Mouse (Mus musculus): ENCODE measurements around the gene Zfp541. TPM values are rescaled to one million over a fixed set of nuclear protein-coding genes. Genes with fewer than 3 reads are reported as not detected.

Zfp541 gene
- polyA plus RNA-seq, 1 experiment from 2014 or later, result 0.04 TPM

DNA sequence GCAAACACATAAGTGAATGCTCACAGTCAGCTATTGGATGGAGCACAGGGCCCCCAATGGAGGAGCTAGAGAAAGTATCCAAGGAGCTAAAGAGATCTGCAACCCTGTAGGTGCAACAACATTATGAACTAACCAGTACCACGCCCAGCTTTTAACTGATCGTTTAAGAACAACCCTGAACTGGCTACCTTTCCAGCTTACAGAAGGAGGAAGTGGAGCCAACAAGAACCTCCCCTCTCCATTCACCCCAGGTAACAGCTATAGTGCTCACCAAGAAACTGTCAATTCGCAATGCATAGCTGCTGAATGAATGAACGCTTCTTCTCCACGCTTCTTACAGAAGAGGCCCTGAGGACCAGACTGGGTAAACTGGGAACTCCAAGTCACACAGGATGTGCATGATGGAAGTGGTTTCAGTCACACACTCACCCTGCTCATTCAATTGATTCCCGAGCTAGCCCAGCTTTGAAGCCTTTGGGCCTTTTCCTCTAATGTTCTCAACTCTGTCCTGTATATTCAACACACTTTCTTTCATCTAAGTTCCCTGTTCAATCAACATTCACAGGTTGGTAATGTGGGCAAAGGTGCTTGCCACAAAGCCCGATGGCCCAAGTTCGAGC, 36.9 kb upstream of the Zfp541 start:
- H3K4me1 ChIP-seq (ENCODE audit: control insufficient read depth, insufficient read depth, low read length), result no peaks in the 10 kb centered on the region
- 88% methylated on average over 8 of the region's 8 CpGs for whole genome bisulfite sequencing
- no peaks in the 10 kb centered on the region for H3K27me3 ChIP-seq (ENCODE audit: control insufficient read depth, insufficient read depth, low read length)
- H3K27ac ChIP-seq (ENCODE audit: low read depth, low read length), result no peak overlapping the region
- no peak overlapping the region for H3K4me3 ChIP-seq (ENCODE audit: low read length)
- H3K9ac ChIP-seq (ENCODE audit: low read depth, low read length), result no peak overlapping the region
- ATAC-seq (ENCODE audit: low FRiP score, low TSS enrichment), result no peak
- no peaks in the 10 kb centered on the region for H3K9me3 ChIP-seq (ENCODE audit: control insufficient read depth, low read length)
- no peaks in the 10 kb centered on the region; the same call in 1 of the 2 replicates for H3K36me3 ChIP-seq (ENCODE audit: control insufficient read depth, insufficient read depth, low read length)
- no peak overlapping the region for H3K4me2 ChIP-seq (replicated peaks; ENCODE audit: low read depth, low read length)

DNA sequence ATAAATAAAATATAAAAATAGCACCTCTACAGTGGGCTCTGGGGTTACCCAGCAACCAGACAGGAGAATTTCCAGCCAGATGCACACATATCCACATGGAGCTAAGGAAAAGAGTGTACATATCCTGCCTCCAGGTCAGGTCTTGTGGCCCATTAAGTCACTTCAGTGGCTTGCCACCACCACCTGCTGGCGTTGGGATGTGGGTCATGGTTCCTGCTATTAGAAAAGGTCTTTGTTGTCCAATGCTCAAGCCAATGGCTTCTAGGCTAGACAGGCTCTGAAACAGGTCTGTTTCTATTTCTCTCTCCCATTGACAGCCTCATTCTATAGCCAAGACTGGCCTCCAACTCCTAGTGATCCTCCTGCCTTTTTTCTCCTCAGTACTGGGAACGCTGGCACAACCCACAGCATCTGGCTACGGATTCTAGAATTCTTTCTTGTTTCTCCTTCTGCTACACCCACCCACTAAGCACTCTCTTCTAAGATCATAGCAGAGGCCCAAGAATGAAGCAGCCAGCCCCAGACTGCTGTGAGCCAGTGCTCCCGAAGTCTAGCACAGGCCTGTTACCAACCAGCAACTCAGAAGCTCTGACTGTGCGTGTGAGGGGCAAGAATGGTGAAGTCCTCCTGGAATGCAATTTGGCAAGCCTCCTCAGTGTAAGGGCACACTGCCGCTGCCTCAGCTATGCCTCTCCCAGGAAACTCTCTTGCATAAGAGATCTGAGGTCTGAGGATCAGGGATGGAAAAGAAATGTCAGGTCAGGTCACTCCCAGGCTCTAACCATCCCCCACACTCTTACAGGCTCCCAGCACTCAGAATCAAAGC, 33.3 kb upstream of the Zfp541 start:
- Histone ChIP-seq H3K4me3 (ENCODE audit: low read length) (no peak overlapping the region), H3K4me2 (replicated peaks; ENCODE audit: low read depth, low read length) (no peak overlapping the region), H3K27me3 (ENCODE audit: control insufficient read depth, insufficient read depth, low read length) (no peaks in the 10 kb centered on the region), H3K4me1 (ENCODE audit: control insufficient read depth, insufficient read depth, low read length) (no peaks in the 10 kb centered on the region), H3K36me3 (ENCODE audit: control insufficient read depth, insufficient read depth, low read length) (no peaks in the 10 kb centered on the region; the same call in 1 of the 2 replicates), H3K9ac (ENCODE audit: low read depth, low read length) (no peak overlapping the region), H3K27ac (ENCODE audit: low read depth, low read length) (no peak overlapping the region), H3K9me3 (ENCODE audit: control insufficient read depth, low read length) (no peaks in the 10 kb centered on the region)
- ATAC-seq (ENCODE audit: low FRiP score, low TSS enrichment), result no peak
- whole genome bisulfite sequencing, result 86% methylated on average over 6 of the region's 6 CpGs

DNA sequence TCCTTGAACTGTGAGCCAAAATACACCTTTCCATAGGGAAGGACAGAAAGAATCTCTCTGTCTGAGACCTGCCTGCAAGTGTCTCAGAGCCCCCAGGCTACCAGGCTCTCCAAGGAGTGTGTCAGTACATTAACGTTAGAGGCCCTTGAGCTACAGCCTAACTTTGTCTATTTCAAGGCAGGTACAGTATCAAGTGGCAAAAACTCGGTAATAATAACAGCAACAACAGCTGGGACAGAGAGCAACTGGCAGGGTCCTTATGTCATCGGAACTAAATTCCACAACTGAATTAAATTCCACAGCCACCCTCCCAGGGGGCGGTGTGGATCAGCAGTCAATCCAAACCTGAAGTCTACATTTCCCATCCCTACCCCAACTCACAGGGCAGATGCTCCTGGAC, 30.5 kb upstream of the Zfp541 start:
- Histone ChIP-seq H3K27ac (ENCODE audit: low read depth, low read length) (no peak overlapping the region), H3K4me2 (replicated peaks; ENCODE audit: low read depth, low read length) (no peak overlapping the region), H3K27me3 (ENCODE audit: control insufficient read depth, insufficient read depth, low read length) (no peaks in the 10 kb centered on the region), H3K9ac (ENCODE audit: low read depth, low read length) (no peak overlapping the region), H3K4me1 (ENCODE audit: control insufficient read depth, insufficient read depth, low read length) (no peaks in the 10 kb centered on the region), H3K9me3 (ENCODE audit: control insufficient read depth, low read length) (no peaks in the 10 kb centered on the region), H3K36me3 (ENCODE audit: control insufficient read depth, insufficient read depth, low read length) (no peaks in the 10 kb centered on the region; the same call in 1 of the 2 replicates), H3K4me3 (ENCODE audit: low read length) (no peak overlapping the region)
- no peak for ATAC-seq (ENCODE audit: low FRiP score, low TSS enrichment)
- WGBS, result 94% methylated on average over 4 of the region's 4 CpGs

DNA sequence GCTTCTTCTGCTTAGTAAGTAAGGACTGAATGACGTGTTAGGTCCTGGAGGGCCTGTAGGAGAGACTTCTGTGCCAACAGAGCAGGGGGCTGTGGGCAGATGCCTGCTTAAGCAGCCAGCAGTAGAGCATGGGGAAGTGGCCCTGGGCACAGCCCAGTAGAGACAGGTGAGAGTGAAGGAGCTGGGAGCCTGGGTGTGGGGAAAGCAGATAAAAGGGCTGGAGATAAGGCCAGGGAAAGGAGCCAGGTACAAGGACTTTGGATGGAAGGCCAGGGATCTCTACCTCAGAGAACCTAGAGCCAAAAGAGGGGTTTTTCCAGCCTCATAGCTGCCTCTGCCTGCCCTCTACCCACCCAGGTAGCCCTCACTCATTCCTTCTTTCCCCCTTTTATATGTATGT, 28.6 kb upstream of the Zfp541 start:
- no peaks in the 10 kb centered on the region for H3K4me1 ChIP-seq (ENCODE audit: control insufficient read depth, insufficient read depth, low read length)
- ATAC-seq (ENCODE audit: low FRiP score, low TSS enrichment), result no peak
- no peaks in the 10 kb centered on the region for H3K27me3 ChIP-seq (ENCODE audit: control insufficient read depth, insufficient read depth, low read length)
- no peaks in the 10 kb centered on the region for H3K36me3 ChIP-seq (ENCODE audit: control insufficient read depth, insufficient read depth, low read length)
- no peak overlapping the region for H3K27ac ChIP-seq (ENCODE audit: low read depth, low read length)
- H3K9me3 ChIP-seq (ENCODE audit: control insufficient read depth, low read length), result no peaks in the 10 kb centered on the region
- no peak overlapping the region for H3K4me3 ChIP-seq (ENCODE audit: low read length)
- 93% methylated on average over 1 of the region's 1 CpGs for whole genome bisulfite sequencing
- no peak overlapping the region for H3K4me2 ChIP-seq (replicated peaks; ENCODE audit: low read depth, low read length)
- no peak overlapping the region for H3K9ac ChIP-seq (ENCODE audit: low read depth, low read length)

DNA sequence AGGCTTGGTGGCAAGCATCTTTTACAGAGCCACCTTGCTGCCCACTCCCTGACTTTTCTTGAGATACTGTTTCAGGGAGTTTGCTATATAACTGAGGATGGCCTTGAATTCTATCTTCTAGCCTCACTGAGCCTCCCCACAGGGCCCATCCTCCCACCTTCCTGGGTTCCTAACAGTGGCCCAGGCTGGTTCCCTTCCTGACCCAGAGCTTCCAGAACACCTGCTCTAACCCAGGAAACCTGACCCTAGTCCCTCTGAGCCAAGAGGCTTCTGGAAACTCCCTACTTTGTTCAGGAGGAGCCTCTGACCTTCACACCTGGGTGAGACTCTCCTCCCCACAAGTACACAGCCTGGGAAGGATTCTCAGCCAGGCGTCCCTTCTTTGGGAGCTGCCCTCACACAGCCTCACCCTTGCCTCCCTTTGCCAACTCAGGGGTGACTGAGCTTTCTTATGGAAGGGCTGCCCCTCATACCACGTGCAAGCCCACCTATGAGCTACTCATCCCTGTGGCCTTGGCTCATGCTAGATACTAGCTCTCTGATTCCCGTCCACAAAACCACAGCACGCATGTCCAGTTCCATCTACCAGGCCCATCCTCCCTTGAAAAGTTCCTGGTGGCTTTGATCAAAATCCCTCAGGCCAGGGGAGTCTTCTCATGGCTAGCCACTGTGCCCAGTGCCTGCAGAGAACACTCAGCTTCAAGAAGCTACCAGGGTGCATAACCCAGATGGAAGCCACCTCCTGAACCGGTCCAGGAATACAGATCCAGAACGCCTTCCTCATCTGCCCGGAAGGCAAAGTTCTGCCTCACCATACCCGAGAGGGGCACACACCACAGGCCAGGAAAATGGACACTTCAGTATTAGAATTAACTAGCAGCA, 27.8 kb upstream of the Zfp541 start:
- Histone ChIP-seq H3K27me3 (ENCODE audit: control insufficient read depth, insufficient read depth, low read length) (no peaks in the 10 kb centered on the region), H3K27ac (ENCODE audit: low read depth, low read length) (peak overlapping the region; percentile 24; the same call in 1 of the 2 replicates), H3K4me3 (ENCODE audit: low read length) (no peak overlapping the region), H3K4me1 (ENCODE audit: control insufficient read depth, insufficient read depth, low read length) (no peaks in the 10 kb centered on the region), H3K4me2 (replicated peaks; ENCODE audit: low read depth, low read length) (no peak overlapping the region), H3K36me3 (ENCODE audit: control insufficient read depth, insufficient read depth, low read length) (no peaks in the 10 kb centered on the region), H3K9me3 (ENCODE audit: control insufficient read depth, low read length) (no peaks in the 10 kb centered on the region), H3K9ac (ENCODE audit: low read depth, low read length) (no peak overlapping the region)
- ATAC-seq (ENCODE audit: low FRiP score, low TSS enrichment), result peak; percentile 80
- WGBS, result 72% methylated on average over 8 of the region's 8 CpGs

DNA sequence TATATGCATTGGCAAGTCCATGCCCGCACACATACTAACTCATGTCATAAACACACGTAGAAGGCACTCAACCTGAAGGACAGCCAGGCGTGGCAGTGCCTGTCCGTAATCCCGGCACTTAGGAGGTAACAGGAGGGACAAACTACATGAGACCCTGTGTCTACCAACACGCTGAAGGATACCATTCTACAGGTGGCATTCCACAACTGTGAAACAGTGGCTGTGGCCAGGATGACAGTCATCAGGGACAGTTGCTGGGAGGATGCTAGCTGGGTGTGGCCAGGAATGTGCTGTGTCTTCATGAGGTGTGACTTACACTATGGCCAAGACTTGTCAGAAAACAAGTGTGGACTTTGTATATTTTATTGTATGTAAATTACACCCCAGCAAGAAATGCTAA, 24.6 kb upstream of the Zfp541 start:
- WGBS, result 89% methylated on average over 6 of the region's 6 CpGs
- no peak overlapping the region for H3K27ac ChIP-seq (ENCODE audit: low read depth, low read length)

DNA sequence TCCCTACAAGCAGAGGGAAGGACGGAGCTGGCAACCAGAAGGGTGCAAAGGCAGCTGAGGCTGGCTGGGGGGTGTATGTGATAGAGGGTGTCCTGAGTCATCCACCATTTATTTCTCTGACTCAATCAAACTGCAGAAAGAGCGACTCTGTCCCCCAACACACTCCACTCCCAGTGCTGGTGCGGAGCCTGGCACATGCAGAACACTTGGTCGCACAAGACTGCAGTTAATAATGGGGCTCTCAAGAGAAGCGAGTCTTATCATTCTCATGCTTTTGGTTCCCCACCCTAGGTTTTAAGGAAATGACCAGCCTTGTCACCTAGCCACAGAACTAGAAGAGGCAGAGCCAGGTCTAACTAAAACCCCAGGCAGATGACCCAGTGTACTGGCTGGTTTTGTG, 22.3 kb upstream of the Zfp541 start:
- Histone ChIP-seq H3K4me2 (replicated peaks; ENCODE audit: low read depth, low read length) (no peak overlapping the region), H3K36me3 (ENCODE audit: control insufficient read depth, insufficient read depth, low read length) (peaks cover 4% of the 10 kb centered on the region; the same call in 1 of the 2 replicates), H3K9me3 (ENCODE audit: control insufficient read depth, low read length) (no peaks in the 10 kb centered on the region), H3K4me3 (ENCODE audit: low read length) (no peak overlapping the region), H3K9ac (ENCODE audit: low read depth, low read length) (no peak overlapping the region), H3K27me3 (ENCODE audit: control insufficient read depth, insufficient read depth, low read length) (no peaks in the 10 kb centered on the region), H3K27ac (ENCODE audit: low read depth, low read length) (no peak overlapping the region), H3K4me1 (ENCODE audit: control insufficient read depth, insufficient read depth, low read length) (peaks cover 6% of the 10 kb centered on the region; the same call in 1 of the 2 replicates)
- 89% methylated on average over 5 of the region's 5 CpGs for WGBS
- no peak for ATAC-seq (ENCODE audit: low FRiP score, low TSS enrichment)

More for the DNA sequence above, 24.6 kb upstream of the Zfp541 start:
- Histone ChIP-seq H3K9ac (ENCODE audit: low read depth, low read length) (no peak overlapping the region), H3K36me3 (ENCODE audit: control insufficient read depth, insufficient read depth, low read length) (no peaks in the 10 kb centered on the region), H3K4me1 (ENCODE audit: control insufficient read depth, insufficient read depth, low read length) (no peaks in the 10 kb centered on the region), H3K9me3 (ENCODE audit: control insufficient read depth, low read length) (no peaks in the 10 kb centered on the region), H3K27me3 (ENCODE audit: control insufficient read depth, insufficient read depth, low read length) (no peaks in the 10 kb centered on the region), H3K4me3 (ENCODE audit: low read length) (no peak overlapping the region), H3K4me2 (replicated peaks; ENCODE audit: low read depth, low read length) (no peak overlapping the region)
- ATAC-seq (ENCODE audit: low FRiP score, low TSS enrichment), result no peak

DNA sequence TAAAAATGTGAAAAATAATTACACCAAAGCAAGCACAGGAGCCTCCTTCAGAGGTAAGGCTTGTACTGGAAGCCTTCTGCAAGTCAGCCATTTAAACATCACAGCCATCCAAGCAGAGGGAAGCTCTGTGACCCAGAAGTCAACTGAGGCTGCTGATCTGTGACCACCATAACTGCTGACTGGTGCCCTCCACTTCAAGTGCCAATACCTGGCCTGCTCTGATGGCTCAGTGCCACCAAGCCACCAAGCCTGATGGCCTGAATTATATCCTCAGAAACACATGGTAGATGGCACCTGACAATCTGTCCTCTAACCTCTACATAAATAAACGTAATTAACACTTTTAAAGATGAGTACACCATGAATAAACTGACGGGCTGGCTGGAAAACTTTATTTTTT, 20.4 kb upstream of the Zfp541 start:
- H3K9ac ChIP-seq (ENCODE audit: low read depth, low read length), result no peak overlapping the region
- no peak for ATAC-seq (ENCODE audit: low FRiP score, low TSS enrichment)
- WGBS, result 77% methylated on average over 2 of the region's 2 CpGs
- H3K4me1 ChIP-seq (ENCODE audit: control insufficient read depth, insufficient read depth, low read length), result peaks cover 24% of the 10 kb centered on the region
- no peak overlapping the region for H3K27ac ChIP-seq (ENCODE audit: low read depth, low read length)
- no peaks in the 10 kb centered on the region for H3K9me3 ChIP-seq (ENCODE audit: control insufficient read depth, low read length)
- peaks cover 4% of the 10 kb centered on the region; the same call in 1 of the 2 replicates for H3K36me3 ChIP-seq (ENCODE audit: control insufficient read depth, insufficient read depth, low read length)
- no peak overlapping the region for H3K4me3 ChIP-seq (ENCODE audit: low read length)
- H3K27me3 ChIP-seq (ENCODE audit: control insufficient read depth, insufficient read depth, low read length), result no peaks in the 10 kb centered on the region
- no peak overlapping the region for H3K4me2 ChIP-seq (replicated peaks; ENCODE audit: low read depth, low read length)
